Mouse (Mus musculus) adipocyte (in vitro differentiated cells): Measurements from ENCODE around the gene Olfr609.
"Not testable (repeated sequence)": the region's sequence is repeated elsewhere in the genome, so short reads cannot be mapped to it uniquely, and the experiment has no call there.

Experiments
- DNase-seq: peaks from one replicate; pipeline ENCODE4 v3.0.0-alpha.2; 2016; ENCODE audit warnings: low spot score

Olfr609 gene

GRCm38 (mm10) chr7:103497962-103498361 is at the start of gene Olfr609:
Gene Olfr609, minus strand, starts transcription at chr7:103498062.
- DNase-seq: no peak

GRCm38 (mm10) chr7:103542617-103543016 is 44.8 kb upstream of the Olfr609 start, which contains the start of gene Olfr612:
Gene Olfr612, minus strand, starts transcription at chr7:103542717.
- not testable (repeated sequence) for DNase-seq

- not testable (repeated sequence) for DNase-seq
Measured at GRCm38 (mm10) chr7:103520746-103521145, 22.9 kb upstream of the Olfr609 start, which contains the start of gene Olfr611. Gene Olfr611, minus strand, starts transcription at chr7:103520846.

GRCm38 (mm10) chr7:103512022-103512421 is 14.2 kb upstream of the Olfr609 start, which contains the start of gene Olfr610:
Gene Olfr610, minus strand, starts transcription at chr7:103512122.
- no peak for DNase-seq

- DNase-seq: not testable (repeated sequence)
Measured at GRCm38 (mm10) chr7:103477106-103477505, 20.8 kb downstream of the Olfr609 start.

GRCm38 (mm10) chr7:103469577-103469976 is 28.3 kb downstream of the Olfr609 start, which contains the start of gene Olfr608:
Gene Olfr608, plus strand, starts transcription at chr7:103469877.
- DNase-seq: no peak

- no peak for DNase-seq
Measured at GRCm38 (mm10) chr7:103460590-103460989, 37.3 kb downstream of the Olfr609 start.

GRCm38 (mm10) chr7:103448746-103449145 is 49.1 kb downstream of the Olfr609 start, which contains the start of gene Olfr606:
Gene Olfr606, plus strand, starts transcription at chr7:103449046.
- DNase-seq: no peak

- no peak for DNase-seq
Measured at GRCm38 (mm10) chr7:103445339-103445738, 52.5 kb downstream of the Olfr609 start, which contains the start of gene Olfr605. Gene Olfr605, minus strand, starts transcription at chr7:103445439.
